25 mouse cellular contexts compared by ENCODE assay signal in the genomic region with DNA sequence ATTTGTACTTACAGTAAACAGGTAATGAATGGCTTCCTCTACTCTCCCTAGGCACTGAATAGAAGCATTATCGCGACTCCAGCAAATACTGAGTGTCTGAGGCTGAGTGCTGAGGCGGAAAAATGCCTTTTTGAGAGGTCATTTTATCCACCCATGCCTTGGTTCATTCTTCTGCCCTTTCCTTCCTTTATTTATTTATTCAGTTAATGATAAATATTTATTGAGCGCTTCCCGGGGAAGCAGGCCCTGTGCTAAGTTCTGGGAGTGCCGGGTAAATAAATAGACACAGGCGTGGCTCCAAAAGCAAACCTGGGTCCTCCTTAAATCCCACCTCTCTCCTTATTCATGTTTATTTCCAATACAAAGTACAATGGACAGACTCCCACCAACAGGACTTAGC. TPM values are rescaled to one million over a fixed set of nuclear protein-coding genes. Genes with fewer than 3 reads are reported as not detected.
DNase-seq lines count a peak whose midpoint lies in the region; ATAC-seq and TF ChIP-seq lines count a peak whose summit lies in the region.
"Had no signal": no experiment of that assay in that cellular context is flagged by ENCODE, and none has a peak within 500 bp of the region (broad histone marks: within the 10 kb centered on the region; RNA-seq: fewer than 3 reads in every experiment).

No protein-coding gene starts in this region.

- ATAC-seq in embryonic facial prominence, embryonic 14.5 days (ENCODE audit: low read depth) = no peak
- ATAC-seq in lung, postnatal 0 days = peak; percentile 72
- ATAC-seq: activated CD4-positive, CD25-positive, alpha-beta regulatory T cell, adult 4 months; CD4-positive, CD25-positive, alpha-beta regulatory T cell, adult 4 months; forebrain, embryonic 13.5 days; forebrain, embryonic 15.5 days; Patski had no signal

- peaks cover 5% of the 10 kb centered on the region; the same call in 1 of the 2 replicates for H3K4me1 ChIP-seq in embryonic facial prominence, embryonic 14.5 days (ENCODE audit: control insufficient read depth, insufficient read depth, low read length)
- H3K4me1 ChIP-seq in embryonic facial prominence, embryonic 10.5 days = peaks cover 4% of the 10 kb centered on the region; the same call in 1 of the 2 replicates
- H3K4me1 ChIP-seq in liver, adult 2 months (ENCODE audit: control insufficient read depth, insufficient read depth, low read length) = peaks cover 9% of the 10 kb centered on the region
- no peaks in the 10 kb centered on the region for H3K4me1 ChIP-seq in lung, postnatal 0 days (ENCODE audit: insufficient read depth, low read depth, low read length)
- H3K4me1 ChIP-seq in lung, adult 2 months (ENCODE audit: control insufficient read depth, insufficient read depth, low read length) = peaks cover 5% of the 10 kb centered on the region; the same call in 1 of the 2 replicates
- H3K4me1 ChIP-seq: forebrain, embryonic 13.5 days; forebrain, embryonic 15.5 days had no signal

- no peak overlapping the region for H3K4me3 ChIP-seq in embryonic facial prominence, embryonic 14.5 days (ENCODE audit: low read depth, low read length)
- H3K4me3 ChIP-seq in embryonic facial prominence, embryonic 10.5 days = no peak overlapping the region
- H3K4me3 ChIP-seq in liver, adult 2 months (ENCODE audit: insufficient read depth, low read depth, low read length) = peak overlapping the region; percentile 54
- no peak overlapping the region for H3K4me3 ChIP-seq in lung, postnatal 0 days (ENCODE audit: low read depth, low read length)
- no peak overlapping the region for H3K4me3 ChIP-seq in lung, adult 2 months (replicated peaks; ENCODE audit: extremely low read depth, low read depth, low read length)
- H3K4me3 ChIP-seq: embryonic facial prominence, embryonic 13.5 days; forebrain, embryonic 13.5 days; forebrain, embryonic 15.5 days had no signal

- H3K27ac ChIP-seq in embryonic facial prominence, embryonic 14.5 days (replicated peaks; ENCODE audit: low read depth, low read length) = 0 out of 2 replicates have a peak overlapping the region, but pooled peaks have one; percentile 10
- H3K27ac ChIP-seq in embryonic facial prominence, embryonic 10.5 days (replicated peaks) = no peak overlapping the region
- H3K27ac ChIP-seq in liver, adult 2 months (replicated peaks; ENCODE audit: insufficient read depth, low read depth, low read length) = peak overlapping the region; percentile 88
- H3K27ac ChIP-seq in lung, postnatal 0 days (ENCODE audit: low read length) = no peak overlapping the region
- H3K27ac ChIP-seq: embryonic facial prominence, embryonic 13.5 days; forebrain, embryonic 13.5 days; forebrain, embryonic 15.5 days had no signal

- 61% methylated on average over 7 of the region's 7 CpGs for WGBS in embryonic facial prominence, embryonic 14.5 days
- WGBS in embryonic facial prominence, embryonic 10.5 days = 72% methylated on average over 7 of the region's 7 CpGs
- 19% methylated on average over 7 of the region's 7 CpGs for WGBS in liver, adult 2 months
- WGBS in lung, postnatal 0 days = 19% methylated on average over 7 of the region's 7 CpGs
- 33% methylated on average over 7 of the region's 7 CpGs for WGBS in lung, adult 2 months

- H3K9ac ChIP-seq in embryonic facial prominence, embryonic 14.5 days (ENCODE audit: low read depth, low read length) = no peak overlapping the region
- H3K9ac ChIP-seq in liver, adult 2 months (ENCODE audit: low read depth, low read length) = peak overlapping the region; percentile 71
- H3K9ac ChIP-seq in lung, postnatal 0 days (replicated peaks; ENCODE audit: low read depth) = no peak overlapping the region
- H3K9ac ChIP-seq: embryonic facial prominence, embryonic 13.5 days; forebrain, embryonic 13.5 days; forebrain, embryonic 15.5 days had no signal

- no peak overlapping the region for H3K4me2 ChIP-seq in embryonic facial prominence, embryonic 14.5 days (ENCODE audit: low read depth, low read length)
- H3K4me2 ChIP-seq in lung, postnatal 0 days (replicated peaks; ENCODE audit: low read depth, low read length) = 0 out of 2 replicates have a peak overlapping the region, but pooled peaks have one; percentile 9
- H3K4me2 ChIP-seq: embryonic facial prominence, embryonic 13.5 days; forebrain, embryonic 13.5 days; forebrain, embryonic 15.5 days had no signal

- H3K27me3 ChIP-seq in embryonic facial prominence, embryonic 14.5 days (replicated peaks; ENCODE audit: control insufficient read depth, insufficient read depth, low read length) = no peaks in the 10 kb centered on the region
- H3K27me3 ChIP-seq in embryonic facial prominence, embryonic 10.5 days (replicated peaks; ENCODE audit: low read depth, poor library complexity, severe bottlenecking) = no peaks in the 10 kb centered on the region
- no peaks in the 10 kb centered on the region for H3K27me3 ChIP-seq in liver, adult 2 months (ENCODE audit: control insufficient read depth, insufficient read depth, low read length)
- H3K27me3 ChIP-seq in lung, postnatal 0 days (replicated peaks; ENCODE audit: insufficient read depth, low read length) = no peaks in the 10 kb centered on the region
- H3K27me3 ChIP-seq: CH12.LX; embryonic facial prominence, embryonic 13.5 days; forebrain, embryonic 13.5 days; forebrain, embryonic 15.5 days; Patski had no signal

- DNase-seq in embryonic facial prominence, embryonic 14.5 days (ENCODE audit: low spot score) = no peak
- no peak for DNase-seq in embryonic facial prominence, embryonic 10.5 days (ENCODE audit: low spot score)
- DNase-seq in liver, adult 2 months (ENCODE audit: extremely low read depth, low read depth, low spot score) = peak; percentile 80
- no peak for DNase-seq in liver
- peak; percentile 32 for DNase-seq in lung, postnatal 0 days (ENCODE audit: low spot score)
- DNase-seq in lung, adult 2 months = no peak
- DNase-seq in lung, postnatal 36 days = peak; percentile 21
- DNase-seq in lung, postnatal 25 days (ENCODE audit: low spot score) = no peak
- DNase-seq: adrenal gland, adult 8-10 months; adrenal gland, postnatal 14 days; adrenal gland, postnatal 36 days; B cell, adult 2 months; cerebellum, adult 11-12 months; cerebellum, adult 2 months; cerebellum, adult 9-10 months; cerebellum, postnatal 10 days; cerebellum, postnatal 25 days had no signal

- no peak for TF ChIP-seq POLR2A in liver, adult 2 months (IDR thresholded peaks at IDR 0.05; ENCODE audit: extremely low read depth, insufficient read depth, low read length)
- TF ChIP-seq POLR2A in lung, adult 2 months (IDR thresholded peaks at IDR 0.05; ENCODE audit: borderline replicate concordance, extremely low read depth, low read depth, low read length) = no peak

- 0 out of 2 replicates have a peak, but pooled peaks cover 3% of the 10 kb centered on the region for H3K9me3 ChIP-seq in embryonic facial prominence, embryonic 14.5 days (ENCODE audit: control insufficient read depth, low read length)
- no peaks in the 10 kb centered on the region for H3K9me3 ChIP-seq in embryonic facial prominence, embryonic 10.5 days
- H3K9me3 ChIP-seq in lung, postnatal 0 days (ENCODE audit: low read length) = no peaks in the 10 kb centered on the region
- H3K9me3 ChIP-seq: forebrain, embryonic 13.5 days; forebrain, embryonic 15.5 days had no signal

- TF ChIP-seq EP300 in lung, postnatal 0 days (IDR thresholded peaks at IDR 0.05) = peak; percentile 72

- H3K36me3 ChIP-seq in embryonic facial prominence, embryonic 14.5 days (ENCODE audit: control insufficient read depth, insufficient read depth, low read length) = no peaks in the 10 kb centered on the region
- H3K36me3 ChIP-seq in embryonic facial prominence, embryonic 10.5 days (replicated peaks) = no peaks in the 10 kb centered on the region
- no peaks in the 10 kb centered on the region for H3K36me3 ChIP-seq in liver, adult 2 months (ENCODE audit: control insufficient read depth, insufficient read depth, low read length)
- H3K36me3 ChIP-seq in lung, postnatal 0 days (ENCODE audit: insufficient read depth, low read length) = no peaks in the 10 kb centered on the region
- H3K36me3 ChIP-seq: embryonic facial prominence, embryonic 13.5 days; forebrain, embryonic 15.5 days; G1E had no signal

- no peak for TF ChIP-seq CTCF in liver, adult 2 months (IDR thresholded peaks at IDR 0.05; ENCODE audit: low read depth, low read length)
- no peak for TF ChIP-seq CTCF in lung, postnatal 0 days (IDR thresholded peaks at IDR 0.05)
- no peak for TF ChIP-seq CTCF in lung, adult 2 months (IDR thresholded peaks at IDR 0.05; ENCODE audit: insufficient read depth, low read length)

- no peaks in the 10 kb centered on the region for H3K79me2 ChIP-seq in liver, adult 2 months (ENCODE audit: control insufficient read depth, insufficient read depth, low read length)

RNA-seq across cellular contexts. Expression of a gene that starts 19.5 kb away (rescaled TPM):
- polyA plus RNA-seq in embryonic facial prominence, embryonic 14.5 days (2014; fragmentation: Nextera tagmentation; extraction: Ambion mirVana) = 3.9 and 5.6 TPM in 2 replicates
- 1.1 and 1.3 TPM in 2 replicates for polyA plus RNA-seq in embryonic facial prominence, embryonic 10.5 days (2016; fragmentation: Nextera tagmentation; extraction: Ambion mirVana)
- total RNA-seq in liver, adult 2 months (2014; rRNA removed) = 21.3 and 24.9 TPM in 2 replicates
- polyA plus RNA-seq in liver, adult 2 months (2012; rRNA removed) = 8.2 and 11.3 TPM in 2 replicates
- 2.3 and 2.6 TPM in 2 replicates for polyA plus RNA-seq in lung, postnatal 0 days (2015; fragmentation: Nextera tagmentation; extraction: Ambion mirVana)
- polyA plus RNA-seq in lung, adult 2 months (2012; rRNA removed) = 2.7 and 5.2 TPM in 2 replicates
- polyA plus RNA-seq: CD4-positive, CD25-positive, alpha-beta regulatory T cell, adult 4 months; G1E had no signal

RNA-seq across cellular contexts. Expression of a gene that starts 27.9 kb away (rescaled TPM):
- 107 and 123 TPM in 2 replicates for polyA plus RNA-seq in embryonic facial prominence, embryonic 14.5 days (2014; fragmentation: Nextera tagmentation; extraction: Ambion mirVana)
- polyA plus RNA-seq in embryonic facial prominence, embryonic 10.5 days (2016; fragmentation: Nextera tagmentation; extraction: Ambion mirVana) = 67.6 and 77.1 TPM in 2 replicates
- 64.1 and 81.1 TPM in 2 replicates for total RNA-seq in liver, adult 2 months (2014; rRNA removed)
- 81.0 and 84.2 TPM in 2 replicates for polyA plus RNA-seq in liver, adult 2 months (2012; rRNA removed)
- 134 and 140 TPM in 2 replicates for polyA plus RNA-seq in lung, postnatal 0 days (2015; fragmentation: Nextera tagmentation; extraction: Ambion mirVana)
- polyA plus RNA-seq in lung, adult 2 months (2012; rRNA removed) = 170 and 187 TPM in 2 replicates
- total RNA-seq: G1E had no signal
- polyA plus RNA-seq: activated CD4-positive, CD25-positive, alpha-beta regulatory T cell, adult 4 months; G1E had no signal

Comparison
In these comparisons a context has a peak if more than half of its experiments do, and no peak if none do; other contexts are left out.
1. DNase-seq: peak in liver, adult 2 months (single experiment), lung, postnatal 0 days (single experiment) and lung, postnatal 36 days (single experiment); none in embryonic facial prominence, embryonic 14.5 days (single experiment), embryonic facial prominence, embryonic 10.5 days (single experiment), liver (single experiment), lung, adult 2 months (single experiment) and lung, postnatal 25 days (single experiment).
2. H3K27ac ChIP-seq: peak in embryonic facial prominence, embryonic 14.5 days (single experiment) and liver, adult 2 months (single experiment); none in embryonic facial prominence, embryonic 10.5 days (single experiment) and lung, postnatal 0 days (single experiment).